Mouse (Mus musculus): ENCODE data around the gene Nbas. TPM values are rescaled to one million over a fixed set of nuclear protein-coding genes. Genes with fewer than 3 reads are reported as not detected.

Gene Nbas
- polyA plus RNA-seq, 1 experiment from 2014 or later = 18.0 TPM

DNA sequence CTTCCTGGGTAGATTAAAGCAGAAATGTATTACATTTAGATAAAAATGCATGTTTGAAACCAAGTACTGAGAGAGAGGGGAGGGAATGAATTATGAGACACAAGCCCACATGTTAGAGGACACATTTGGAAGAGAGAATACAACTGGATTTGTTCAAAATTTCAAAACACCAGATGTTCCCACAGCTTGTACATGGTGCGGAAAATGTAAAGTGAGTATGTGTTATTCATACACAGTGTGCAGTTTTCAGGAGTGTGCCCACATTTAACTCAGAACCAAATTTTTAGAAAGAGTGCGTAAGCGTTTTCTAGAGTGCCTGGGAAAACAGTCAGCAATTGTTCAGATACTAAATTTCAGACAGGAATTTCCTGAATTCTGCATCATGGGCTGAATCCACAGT is 217.3 kb downstream of the Nbas start:
- no peaks in the 10 kb centered on the region for H3K4me1 ChIP-seq
- no peaks in the 10 kb centered on the region for H3K27me3 ChIP-seq (replicated peaks)
- no peak overlapping the region for H3K4me2 ChIP-seq
- H3K4me3 ChIP-seq (replicated peaks) = no peak overlapping the region
- ATAC-seq (ENCODE audit: insufficient read depth, low FRiP score, low read depth) = no peak
- H3K9me3 ChIP-seq = no peaks in the 10 kb centered on the region
- H3K9ac ChIP-seq = no peak overlapping the region
- no peak overlapping the region for H3K27ac ChIP-seq
- WGBS = 65% methylated on average over 3 of the region's 3 CpGs
- H3K36me3 ChIP-seq = no peaks in the 10 kb centered on the region

DNA sequence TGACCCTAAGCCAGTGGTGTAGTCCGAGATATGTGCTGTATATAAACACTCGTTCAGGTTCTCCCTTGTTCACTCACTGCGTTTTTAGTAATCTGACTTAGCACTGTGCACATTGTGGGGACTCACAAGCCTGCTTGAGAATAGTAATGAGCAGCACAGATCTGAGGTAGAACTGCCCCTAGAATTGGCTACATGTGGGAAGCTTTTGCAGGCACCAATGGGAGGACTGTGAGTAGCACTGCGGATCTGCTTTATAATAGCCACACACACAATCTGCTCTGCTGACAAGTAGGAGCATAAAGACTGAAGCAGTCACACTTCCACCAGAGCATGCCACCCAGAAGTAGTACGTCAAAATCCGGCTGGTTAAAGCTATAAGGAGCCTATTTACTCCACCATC is 228.3 kb downstream of the Nbas start:
- Histone ChIP-seq H3K4me2 (no peak overlapping the region), H3K27ac (no peak overlapping the region), H3K36me3 (no peaks in the 10 kb centered on the region), H3K4me3 (replicated peaks) (no peak overlapping the region), H3K9ac (no peak overlapping the region), H3K4me1 (no peaks in the 10 kb centered on the region), H3K9me3 (no peaks in the 10 kb centered on the region), H3K27me3 (replicated peaks) (no peaks in the 10 kb centered on the region)
- no peak for ATAC-seq (ENCODE audit: insufficient read depth, low FRiP score, low read depth)
- WGBS = 79% methylated on average over 6 of the region's 6 CpGs

- H3K36me3 ChIP-seq = no peaks in the 10 kb centered on the region
- H3K4me2 ChIP-seq = no peak overlapping the region
- no peak overlapping the region for H3K4me3 ChIP-seq (replicated peaks)
- H3K27me3 ChIP-seq (replicated peaks) = no peaks in the 10 kb centered on the region
- H3K27ac ChIP-seq = no peak overlapping the region
- no peaks in the 10 kb centered on the region for H3K9me3 ChIP-seq
- no peak for ATAC-seq (ENCODE audit: insufficient read depth, low FRiP score, low read depth)
- no peak overlapping the region for H3K9ac ChIP-seq
- H3K4me1 ChIP-seq = no peaks in the 10 kb centered on the region
- 73% methylated on average over 10 of the region's 10 CpGs for WGBS
Observed at GRCm38 (mm10) chr12:13499237-13499889, 230.4 kb downstream of the Nbas start.

GRCm38 (mm10) chr12:13500191-13500590 is 231.3 kb downstream of the Nbas start:
- Histone ChIP-seq H3K36me3 (no peaks in the 10 kb centered on the region), H3K9ac (no peak overlapping the region), H3K4me2 (no peak overlapping the region), H3K9me3 (no peaks in the 10 kb centered on the region), H3K4me1 (no peaks in the 10 kb centered on the region), H3K4me3 (replicated peaks) (no peak overlapping the region), H3K27ac (no peak overlapping the region), H3K27me3 (replicated peaks) (no peaks in the 10 kb centered on the region)
- ATAC-seq (ENCODE audit: insufficient read depth, low FRiP score, low read depth) = no peak
- 89% methylated on average over 3 of the region's 3 CpGs for WGBS

DNA sequence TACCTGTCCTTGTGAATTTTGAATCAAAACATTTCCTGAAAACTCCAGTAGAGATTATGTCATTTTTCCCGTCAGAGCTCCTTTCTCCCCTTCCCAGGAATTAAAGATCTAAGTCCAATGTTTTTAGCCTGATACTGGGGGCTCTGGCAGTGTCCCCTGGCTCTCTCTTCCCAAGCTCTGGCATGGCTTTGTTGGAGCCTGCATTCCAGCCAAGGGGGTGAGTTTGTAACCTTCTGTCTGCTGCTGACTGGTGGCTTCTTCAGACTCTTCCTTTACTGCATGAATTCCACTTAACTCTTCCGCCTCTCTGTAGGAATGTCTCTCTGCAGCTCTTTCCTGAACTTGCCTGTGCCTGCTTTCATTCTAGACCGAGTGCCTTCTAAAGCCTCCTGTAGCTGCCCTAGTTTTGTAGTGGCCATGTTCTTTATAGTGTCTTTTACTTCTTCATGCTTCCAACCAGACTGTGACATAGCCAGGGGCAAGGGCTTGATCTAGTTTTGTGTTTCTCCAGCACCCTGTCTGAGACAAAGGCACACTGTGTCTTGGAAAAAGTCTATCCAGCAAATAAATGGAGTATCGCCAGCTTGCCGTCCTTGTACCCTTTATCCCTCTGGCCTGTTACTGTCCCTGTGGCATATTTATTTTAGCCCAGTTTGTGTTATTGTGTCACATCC is 236.0 kb downstream of the Nbas start:
- 75% methylated on average over 5 of the region's 5 CpGs for WGBS
- Histone ChIP-seq H3K36me3 (no peaks in the 10 kb centered on the region), H3K4me2 (no peak overlapping the region), H3K9me3 (no peaks in the 10 kb centered on the region), H3K4me3 (replicated peaks) (no peak overlapping the region), H3K9ac (no peak overlapping the region), H3K27me3 (replicated peaks) (no peaks in the 10 kb centered on the region), H3K4me1 (no peaks in the 10 kb centered on the region), H3K27ac (no peak overlapping the region)
- ATAC-seq (ENCODE audit: insufficient read depth, low FRiP score, low read depth) = no peak

DNA sequence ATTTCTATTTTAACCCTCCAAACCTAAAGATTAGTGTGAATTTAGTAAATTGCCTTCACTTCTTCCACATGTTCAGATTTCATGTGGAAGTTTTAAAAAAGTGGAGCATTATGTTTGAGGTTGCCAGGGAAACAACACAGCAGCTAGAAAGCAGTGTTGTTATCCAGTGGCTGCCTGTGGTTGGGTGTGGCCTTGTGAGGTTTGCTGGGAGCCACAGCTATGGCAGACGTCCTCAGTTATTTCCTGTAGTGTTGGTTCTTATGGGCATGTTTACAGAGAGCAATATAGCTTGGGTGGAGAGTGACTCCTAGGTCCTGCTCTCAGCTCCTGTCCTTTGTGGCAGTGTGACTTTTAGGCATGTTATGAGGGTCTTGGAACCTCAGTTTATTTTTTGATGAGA is 249.1 kb downstream of the Nbas start:
- Histone ChIP-seq H3K4me2 (no peak overlapping the region), H3K27me3 (replicated peaks) (no peaks in the 10 kb centered on the region), H3K4me1 (no peaks in the 10 kb centered on the region), H3K4me3 (replicated peaks) (no peak overlapping the region), H3K36me3 (0 out of 2 replicates have a peak, but pooled peaks cover 3% of the 10 kb centered on the region), H3K9ac (no peak overlapping the region), H3K27ac (no peak overlapping the region), H3K9me3 (no peaks in the 10 kb centered on the region)
- 28% methylated on average over 1 of the region's 1 CpGs for WGBS
- no peak for ATAC-seq (ENCODE audit: insufficient read depth, low FRiP score, low read depth)

DNA sequence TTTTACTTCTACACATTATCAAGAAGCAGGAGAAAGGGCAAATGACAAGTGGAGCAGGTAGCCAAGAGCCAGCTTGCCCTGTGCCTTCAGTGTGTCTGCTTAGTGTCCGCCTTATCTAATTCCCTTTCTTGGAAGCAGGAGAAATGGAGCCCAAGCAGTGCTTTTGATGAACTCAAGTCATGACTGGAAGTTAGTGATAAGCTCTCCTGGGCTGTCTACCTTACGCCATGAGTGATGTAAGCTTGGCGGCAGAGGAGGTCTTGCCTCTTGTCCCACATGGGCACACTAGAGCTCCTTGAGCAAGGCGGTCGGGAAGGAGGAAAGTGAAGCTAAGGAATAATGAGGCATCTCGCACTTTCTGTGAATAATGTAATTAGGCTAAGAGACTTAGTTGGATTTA is 250.5 kb downstream of the Nbas start:
- no peaks in the 10 kb centered on the region for H3K36me3 ChIP-seq
- no peak overlapping the region for H3K9ac ChIP-seq
- ATAC-seq (ENCODE audit: insufficient read depth, low FRiP score, low read depth) = no peak
- H3K4me1 ChIP-seq = no peaks in the 10 kb centered on the region
- H3K27me3 ChIP-seq (replicated peaks) = no peaks in the 10 kb centered on the region
- no peaks in the 10 kb centered on the region for H3K9me3 ChIP-seq
- no peak overlapping the region for H3K27ac ChIP-seq
- H3K4me3 ChIP-seq (replicated peaks) = no peak overlapping the region
- WGBS = 91% methylated on average over 6 of the region's 6 CpGs
- no peak overlapping the region for H3K4me2 ChIP-seq

GRCm38 (mm10) chr12:13532731-13533365 is 263.9 kb downstream of the Nbas start:
- no peak for ATAC-seq (ENCODE audit: insufficient read depth, low FRiP score, low read depth)
- no peak overlapping the region for H3K27ac ChIP-seq
- H3K4me1 ChIP-seq = no peaks in the 10 kb centered on the region
- 81% methylated on average over 1 of the region's 1 CpGs for WGBS
- H3K36me3 ChIP-seq = no peaks in the 10 kb centered on the region; the same call in 1 of the 2 replicates
- no peak overlapping the region for H3K4me2 ChIP-seq
- H3K27me3 ChIP-seq (replicated peaks) = no peaks in the 10 kb centered on the region
- no peak overlapping the region for H3K9ac ChIP-seq
- H3K9me3 ChIP-seq = no peaks in the 10 kb centered on the region
- H3K4me3 ChIP-seq (replicated peaks) = no peak overlapping the region

DNA sequence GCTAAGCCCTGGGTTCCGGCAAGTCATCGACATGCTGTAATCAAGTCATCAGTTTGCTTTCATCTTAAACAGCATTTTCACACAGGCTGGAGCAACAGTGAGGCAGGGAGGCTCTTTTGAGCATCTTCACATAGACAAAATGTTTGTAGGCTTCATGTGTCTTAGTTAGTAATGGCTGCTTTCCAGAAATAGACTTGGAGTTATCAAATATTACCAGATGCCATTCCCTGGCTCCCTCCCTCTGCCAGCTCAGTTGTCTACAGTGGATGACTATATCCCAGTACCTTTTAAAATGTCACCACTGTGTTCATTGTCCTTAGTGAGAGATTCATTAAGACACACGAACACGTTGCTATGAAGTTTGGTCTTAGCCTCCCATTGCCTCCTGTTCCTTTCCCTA is 270.2 kb downstream of the Nbas start:
- no peak overlapping the region for H3K9ac ChIP-seq
- 93% methylated on average over 4 of the region's 4 CpGs for WGBS
- H3K27me3 ChIP-seq (replicated peaks) = no peaks in the 10 kb centered on the region
- H3K4me1 ChIP-seq = no peaks in the 10 kb centered on the region
- H3K4me2 ChIP-seq = no peak overlapping the region
- H3K36me3 ChIP-seq = no peaks in the 10 kb centered on the region; the same call in 1 of the 2 replicates
- H3K9me3 ChIP-seq = no peaks in the 10 kb centered on the region
- H3K4me3 ChIP-seq (replicated peaks) = no peak overlapping the region
- H3K27ac ChIP-seq = no peak overlapping the region
- no peak for ATAC-seq (ENCODE audit: insufficient read depth, low FRiP score, low read depth)

DNA sequence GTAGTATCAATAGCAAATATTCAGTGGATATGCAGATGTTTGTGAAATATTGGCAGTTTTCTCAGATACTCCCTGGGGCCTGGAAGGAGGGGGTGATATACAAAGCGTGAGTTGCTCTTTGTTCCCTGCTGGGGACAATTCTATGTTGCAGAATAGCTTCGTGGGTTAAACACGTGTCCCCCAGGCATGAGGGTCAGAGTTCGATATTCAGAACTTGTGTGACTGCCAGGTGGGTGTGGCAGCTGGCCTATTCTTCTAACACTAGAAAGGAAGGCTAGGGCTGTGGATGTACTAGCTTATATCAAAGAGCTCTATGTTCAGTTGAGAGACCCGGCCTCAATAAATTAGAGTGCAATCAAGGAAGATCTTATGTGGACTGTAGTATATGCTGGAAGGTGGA is 274.9 kb downstream of the Nbas start:
- 70% methylated on average over 5 of the region's 5 CpGs for WGBS
- H3K9ac ChIP-seq = no peak overlapping the region
- H3K4me1 ChIP-seq = no peaks in the 10 kb centered on the region
- no peaks in the 10 kb centered on the region for H3K36me3 ChIP-seq
- ATAC-seq (ENCODE audit: insufficient read depth, low FRiP score, low read depth) = no peak
- H3K27me3 ChIP-seq (replicated peaks) = no peaks in the 10 kb centered on the region
- H3K4me3 ChIP-seq (replicated peaks) = no peak overlapping the region
- H3K4me2 ChIP-seq = no peak overlapping the region
- H3K9me3 ChIP-seq = no peaks in the 10 kb centered on the region
- H3K27ac ChIP-seq = no peak overlapping the region

GRCm38 (mm10) chr12:13563646-13564289 is 294.8 kb downstream of the Nbas start:
- Histone ChIP-seq H3K9me3 (no peaks in the 10 kb centered on the region), H3K27me3 (replicated peaks) (no peaks in the 10 kb centered on the region), H3K27ac (no peak overlapping the region), H3K4me2 (no peak overlapping the region), H3K4me1 (no peaks in the 10 kb centered on the region), H3K4me3 (replicated peaks) (no peak overlapping the region), H3K9ac (no peak overlapping the region), H3K36me3 (0 out of 2 replicates have a peak, but pooled peaks cover 3% of the 10 kb centered on the region)
- ATAC-seq (ENCODE audit: insufficient read depth, low FRiP score, low read depth) = no peak
- 77% methylated on average over 5 of the region's 5 CpGs for WGBS

DNA sequence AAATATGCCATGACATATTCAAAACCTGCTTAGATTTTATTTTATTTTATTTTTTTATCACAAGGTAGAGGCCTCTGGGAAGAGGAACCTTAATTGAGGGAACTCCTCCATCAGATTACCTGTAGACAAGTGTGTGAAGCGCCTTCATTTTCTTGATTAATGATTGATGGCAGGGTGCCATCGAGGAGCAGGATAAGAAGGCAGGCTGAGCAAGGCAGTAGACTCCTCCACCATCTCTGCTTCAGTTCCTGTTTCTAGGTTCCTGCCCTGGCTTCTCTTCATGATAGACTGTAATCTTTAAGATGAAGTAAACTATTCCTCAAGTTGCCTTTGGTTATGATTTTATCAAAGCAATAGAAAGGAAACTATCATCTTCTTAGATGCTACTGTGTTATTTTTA is 295.4 kb downstream of the Nbas start:
- Histone ChIP-seq H3K4me2 (no peak overlapping the region), H3K27me3 (replicated peaks) (no peaks in the 10 kb centered on the region), H3K4me3 (replicated peaks) (no peak overlapping the region), H3K9ac (no peak overlapping the region), H3K9me3 (no peaks in the 10 kb centered on the region), H3K27ac (no peak overlapping the region), H3K4me1 (no peaks in the 10 kb centered on the region), H3K36me3 (0 out of 2 replicates have a peak, but pooled peaks cover 3% of the 10 kb centered on the region)
- 70% methylated on average over 2 of the region's 2 CpGs for WGBS
- no peak for ATAC-seq (ENCODE audit: insufficient read depth, low FRiP score, low read depth)

Data from stomach, embryonic 15.5 days (tissue).